Mouse (Mus musculus) heart, embryonic 11.5 days (tissue): Measurements from ENCODE around the gene Sf1. TPM values are rescaled to one million over a fixed set of nuclear protein-coding genes. Genes with fewer than 3 reads are reported as not detected.

Experiments used
- microRNA-seq: library from miRNA; unstranded; fragments of <30 nt; microRNA quantifications from one replicate; pipeline ENCODE4, GENCODE M21; 2016; ENCODE audit warnings: borderline number of aligned reads
- polyA plus RNA-seq: library from polyadenylated mRNA; unstranded; fragments of >200 nt; fragmentation: Nextera tagmentation; extraction: Ambion mirVana; gene quantifications from 2 replicates; pipeline ENCODE4 v1.2.1, GENCODE M21; 2014

The Sf1 gene
- polyA plus RNA-seq, 1 experiment from 2014 or later: 106 TPM

Small RNA genes within 50 kb of the gene (microRNA-seq; reads per million reads assigned to microRNA genes)
- 0.47 reads per million for gene Mir6989

Other genes with a start within 250 kb of the Sf1 start
- 38.1 and 41.0 TPM in 2 replicates for gene Sac3d1, start 245.0 kb upstream of the Sf1 start, polyA plus RNA-seq
- gene Snx15, start 235.4 kb upstream of the Sf1 start, polyA plus RNA-seq: 22.6 and 25.5 TPM in 2 replicates
- not detected in 2 replicates for gene Batf2, start 222.7 kb upstream of the Sf1 start, polyA plus RNA-seq
- 61.8 and 73.8 TPM in 2 replicates for gene Arl2, start 222.1 kb upstream of the Sf1 start, polyA plus RNA-seq
- not detected in 2 replicates for gene Majin, start 179.3 kb upstream of the Sf1 start, polyA plus RNA-seq
- gene Gpha2, start 137.3 kb upstream of the Sf1 start, polyA plus RNA-seq: 0.29 TPM in 1 of 2 replicates, not detected in the other
- gene Ppp2r5b, start 127.8 kb upstream of the Sf1 start, polyA plus RNA-seq: 22.2 and 27.7 TPM in 2 replicates
- gene Atg2a, start 122.0 kb upstream of the Sf1 start, polyA plus RNA-seq: 6.1 and 8.4 TPM in 2 replicates
- gene Ehd1, start 87.0 kb upstream of the Sf1 start, polyA plus RNA-seq: 70.0 and 82.8 TPM in 2 replicates
- 0.44 and 0.74 TPM in 2 replicates for gene Cdc42bpg, start 57.2 kb upstream of the Sf1 start, polyA plus RNA-seq
- 31.8 and 35.1 TPM in 2 replicates for gene Men1, start 28.7 kb upstream of the Sf1 start, polyA plus RNA-seq
- 9.6 and 10.1 TPM in 2 replicates for gene Map4k2, start 22.6 kb upstream of the Sf1 start, polyA plus RNA-seq
- gene Pygm, start 20.7 kb downstream of the Sf1 start, polyA plus RNA-seq: 149 and 178 TPM in 2 replicates
- 41.5 and 42.7 TPM in 2 replicates for gene Rasgrp2, start 35.6 kb downstream of the Sf1 start, polyA plus RNA-seq
- 1.5 and 1.6 TPM in 2 replicates for gene Nrxn2, start 55.0 kb downstream of the Sf1 start, polyA plus RNA-seq
- gene Slc22a12, start 179.3 kb downstream of the Sf1 start, polyA plus RNA-seq: not detected in 2 replicates